Mouse (Mus musculus) left cerebral cortex, postnatal 4 days (tissue): ENCODE measurements around the gene Tmem181a. TPM values are rescaled to one million over a fixed set of nuclear protein-coding genes. Genes with fewer than 3 reads are reported as not detected.
"Not testable (repeated sequence)": the region's sequence is repeated elsewhere in the genome, so short reads cannot be mapped to it uniquely, and the experiment has no call there.

Source experiments
- DNase-seq: peaks from one replicate; pipeline ENCODE4 v3.0.0-alpha.2; 2022
- intact Hi-C: fragments of 180-260 bp; cut with DNase I; formaldehyde crosslinking; loops from one replicate; pipeline ENCODE4 v1.15.1; 2025
- total RNA-seq, 2 experiments: library from RNA; stranded (reverse); gene quantifications; 2 replicates each; pipeline ENCODE4 v1.2.3; 2021

Tmem181a gene
- total RNA-seq, 2 experiments from 2014 or later, result 76.6 to 85.7 TPM

- intact Hi-C loops, DNase-seq: not testable (repeated sequence)
Measured at GRCm38 (mm10) chr17:6304891-6305290, 48.2 kb downstream of the Tmem181a start.

DNA sequence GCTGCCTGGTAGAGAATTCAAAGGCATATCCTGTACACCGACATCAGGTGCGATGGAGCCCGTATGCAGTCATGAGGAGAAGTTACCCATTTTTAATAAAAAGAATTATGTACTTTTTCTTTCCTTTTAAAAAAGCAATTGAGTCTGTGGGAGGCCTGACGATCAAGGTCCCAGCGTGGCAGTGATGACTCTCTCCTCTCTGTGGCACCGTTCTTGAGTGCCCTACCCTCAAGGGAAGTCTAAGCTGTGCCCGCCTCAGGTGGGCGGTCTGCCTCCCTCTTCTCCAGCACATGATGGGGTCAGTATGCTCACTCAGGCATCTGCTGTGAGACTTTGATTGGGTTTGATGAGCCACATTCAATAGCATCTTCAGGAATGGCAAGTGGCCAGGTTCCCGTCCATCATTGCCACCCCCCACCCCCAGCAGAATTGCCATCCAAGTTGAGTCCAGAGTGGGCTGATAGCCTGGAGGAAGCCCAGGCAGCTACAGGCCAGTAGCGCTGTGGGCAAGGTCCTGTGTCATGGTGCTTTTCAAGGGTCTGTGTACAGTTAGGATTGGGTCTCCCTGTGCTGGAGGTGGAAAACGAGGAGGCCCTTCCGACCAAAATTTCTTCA lies 49.1 kb downstream of the Tmem181a start:
- peak; percentile 71 for DNase-seq
- intact Hi-C loops, result not testable (repeated sequence)

- DNase-seq, intact Hi-C loops: not testable (repeated sequence)
Measured at GRCm38 (mm10) chr17:6306503-6306902, 49.8 kb downstream of the Tmem181a start.

GRCm38 (mm10) chr17:6311716-6312115 lies 55.1 kb downstream of the Tmem181a start:
- DNase-seq, intact Hi-C loops: not testable (repeated sequence)

DNA sequence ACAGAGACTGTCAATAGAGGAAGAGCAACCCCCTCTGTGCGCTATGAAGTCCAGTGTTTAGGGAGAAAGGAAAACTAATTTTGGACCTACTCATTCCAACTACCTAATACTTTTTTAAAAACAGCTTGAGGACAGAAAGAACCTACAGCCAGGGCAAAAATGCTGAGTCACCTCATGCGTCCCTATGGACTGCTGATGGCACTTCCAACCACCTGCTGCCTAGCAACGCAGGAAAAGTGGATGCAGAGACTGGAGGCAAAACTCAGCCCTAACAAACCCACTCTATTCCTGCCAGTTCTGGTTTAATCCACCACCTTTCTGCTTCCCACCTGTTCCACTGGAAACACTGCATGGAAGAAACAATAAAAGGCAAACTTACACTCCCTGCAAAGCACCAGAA lies 56.1 kb downstream of the Tmem181a start:
- intact Hi-C loops, DNase-seq: not testable (repeated sequence)

GRCm38 (mm10) chr17:6314493-6314892 lies 57.8 kb downstream of the Tmem181a start:
- DNase-seq, intact Hi-C loops: not testable (repeated sequence)

- intact Hi-C loops, DNase-seq: not testable (repeated sequence)
Measured at GRCm38 (mm10) chr17:6315706-6316105, 59.0 kb downstream of the Tmem181a start.

DNA sequence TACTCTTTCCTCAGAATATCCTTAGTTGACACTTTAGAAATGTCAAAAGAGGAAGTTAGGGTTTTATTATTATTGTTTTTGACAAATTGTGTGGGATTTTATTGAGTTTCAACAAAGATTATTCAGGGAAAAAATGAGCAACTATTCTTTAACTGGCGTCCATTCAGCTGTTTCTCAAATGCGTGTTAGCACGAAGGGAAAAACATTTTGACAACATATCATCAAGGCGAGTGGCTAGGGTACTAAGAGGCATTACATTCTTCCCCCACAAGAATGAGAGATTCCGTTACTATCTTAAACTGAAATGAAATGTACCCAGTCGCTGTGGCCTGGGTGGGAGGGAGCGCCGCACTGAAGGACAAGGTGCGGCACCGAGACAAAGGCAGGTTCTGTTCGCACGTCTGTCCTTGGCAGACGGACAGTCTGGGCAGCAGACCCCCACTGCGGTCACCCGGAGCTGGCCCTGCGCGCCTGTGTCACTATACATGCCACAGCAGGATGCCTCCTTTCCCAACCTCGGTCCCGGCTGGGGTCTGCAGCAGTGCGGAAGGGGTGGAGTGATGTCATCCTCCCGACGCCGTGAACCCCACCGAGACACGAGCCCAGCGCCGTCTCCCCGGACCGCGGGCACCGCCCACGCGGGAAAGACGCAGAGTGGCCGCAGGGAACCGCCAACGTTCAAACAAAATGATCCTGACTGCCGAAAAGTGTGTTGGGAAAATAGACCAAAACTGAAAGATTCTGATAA lies 59.9 kb downstream of the Tmem181a start:
- intact Hi-C loops, result not testable (repeated sequence)
- DNase-seq, result peak; percentile 81

DNA sequence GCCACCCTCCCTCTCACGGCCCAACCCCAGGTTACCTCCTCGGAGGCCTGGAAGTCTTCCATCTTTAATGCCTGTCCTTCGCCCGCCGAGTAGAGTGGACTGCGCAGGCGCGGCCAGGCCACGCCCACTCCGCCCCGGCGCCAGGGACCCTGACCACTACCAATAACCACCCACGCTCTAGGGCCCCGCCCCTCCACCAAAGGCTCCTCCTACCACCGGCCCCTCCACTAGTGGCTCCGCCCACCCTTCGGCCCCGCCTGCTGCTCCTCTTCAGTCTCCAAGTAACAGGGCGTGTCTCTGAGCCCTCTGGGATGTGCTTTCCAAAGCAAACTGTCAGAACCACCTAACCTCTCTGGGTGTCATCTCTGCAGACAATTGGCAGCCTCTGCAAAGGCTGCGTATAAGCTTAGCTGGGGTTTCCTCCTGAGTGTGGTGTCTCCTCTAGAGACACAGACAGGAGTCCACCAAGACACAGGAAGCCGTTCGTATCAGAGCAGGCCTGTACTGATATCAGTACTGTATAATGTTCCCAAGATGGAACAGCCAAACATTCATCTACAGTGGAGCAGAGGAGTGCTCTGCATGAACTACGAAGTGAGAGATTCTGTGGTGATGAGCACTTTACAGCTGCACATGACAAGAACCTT lies 60.8 kb downstream of the Tmem181a start, which contains the start of gene Dynlt1a:
Gene Dynlt1a (minus strand): TSS at position 162 of the 647 bp plus-strand sequence.
- intact Hi-C loops, result not testable (repeated sequence)
- DNase-seq, result peak; percentile 100

DNA sequence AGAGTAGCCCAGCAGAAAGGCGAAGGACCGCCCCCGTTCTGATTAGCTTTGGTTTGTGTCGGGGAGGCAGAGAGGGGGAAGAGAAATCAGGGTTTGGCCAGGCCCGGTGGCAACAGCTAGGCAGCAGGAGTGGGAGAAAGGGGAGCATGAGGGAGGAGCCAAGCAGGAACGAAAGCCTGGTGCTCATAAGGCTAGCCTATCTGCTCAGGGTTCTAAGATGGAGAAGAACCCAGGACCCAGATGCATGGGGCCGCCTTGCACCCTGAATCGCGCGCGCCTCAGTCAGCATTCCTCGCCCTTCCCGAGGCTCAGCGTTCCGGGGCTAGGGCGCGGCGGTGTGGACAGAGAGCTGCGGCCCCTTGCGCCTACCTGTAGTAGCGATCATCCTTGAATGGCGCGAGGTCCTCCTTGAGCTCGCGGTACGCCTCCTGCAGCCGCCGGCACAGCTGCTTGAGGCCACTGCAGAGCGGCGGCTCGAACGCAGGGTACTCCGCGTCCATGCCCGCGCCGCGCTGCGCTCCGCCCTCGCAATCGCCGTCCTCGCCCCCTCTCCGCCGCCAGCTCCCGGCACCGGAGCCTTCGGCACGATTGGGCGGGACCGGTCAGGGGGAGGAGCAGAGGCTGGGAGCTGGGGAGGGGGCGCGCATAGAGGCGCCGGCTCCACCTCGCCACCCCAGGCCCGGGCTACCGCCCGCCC lies 64.6 kb downstream of the Tmem181a start:
- intact Hi-C loops, DNase-seq: not testable (repeated sequence)

DNA sequence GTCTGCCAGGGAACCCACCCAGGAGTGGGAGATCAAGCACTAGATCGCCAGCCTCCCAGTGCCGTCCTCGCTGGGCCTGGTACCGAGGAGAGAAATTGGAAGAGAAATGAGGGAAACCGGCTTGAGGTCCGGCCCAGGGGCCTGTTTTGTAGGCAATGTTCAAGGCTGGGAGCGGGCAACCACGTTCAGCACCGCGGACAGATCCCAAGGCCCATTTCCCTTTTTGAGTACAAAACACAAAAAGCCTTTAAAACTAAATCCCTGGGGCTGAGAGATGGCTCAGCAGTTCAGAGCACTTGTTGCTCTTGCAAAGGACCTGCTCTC lies 65.1 kb downstream of the Tmem181a start:
- DNase-seq, intact Hi-C loops: not testable (repeated sequence)

- intact Hi-C loops, DNase-seq: not testable (repeated sequence)
Measured at GRCm38 (mm10) chr17:6325021-6325420, 68.4 kb downstream of the Tmem181a start.

DNA sequence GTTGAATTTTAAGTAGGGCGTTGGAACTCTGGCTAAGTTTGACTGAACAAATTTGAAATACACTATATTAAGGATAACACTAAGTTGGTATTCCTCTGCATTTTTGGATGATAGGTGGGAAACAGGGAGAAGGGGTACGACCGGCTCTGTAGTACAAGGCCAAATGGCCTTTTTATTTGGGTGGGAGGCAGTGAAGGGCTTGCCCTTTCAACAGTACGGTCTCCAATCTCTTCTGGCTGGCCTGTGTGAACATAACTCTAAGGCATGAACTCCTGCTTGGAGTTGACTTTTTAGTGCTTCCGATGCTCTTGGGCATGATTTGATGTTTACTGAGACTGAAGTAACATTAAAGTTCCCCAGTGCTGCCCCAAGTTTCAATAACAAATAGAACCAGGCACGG lies 68.9 kb downstream of the Tmem181a start:
- intact Hi-C loops, DNase-seq: not testable (repeated sequence)

GRCm38 (mm10) chr17:6327554-6327953 lies 70.9 kb downstream of the Tmem181a start:
- DNase-seq, intact Hi-C loops: not testable (repeated sequence)

DNA sequence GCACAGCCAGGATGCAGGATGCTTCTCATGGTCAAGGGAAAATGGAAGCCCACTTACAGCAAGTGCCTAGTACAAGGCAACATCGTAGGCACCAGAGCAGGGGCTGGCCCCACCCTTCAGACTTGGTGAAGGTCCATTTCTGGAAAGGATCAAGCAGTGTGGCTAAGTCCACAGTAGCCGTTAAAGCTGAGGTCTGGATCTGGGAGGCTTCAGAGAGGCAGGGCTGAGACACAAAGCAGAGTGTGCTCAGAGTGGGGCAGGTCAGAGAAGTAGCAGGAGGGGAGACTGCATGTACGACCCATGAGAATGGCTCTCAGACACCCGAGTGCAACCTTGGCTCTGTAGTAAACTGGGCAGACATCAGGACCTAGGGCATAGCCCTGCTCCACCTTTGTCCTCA lies 72.3 kb downstream of the Tmem181a start:
- DNase-seq, intact Hi-C loops: not testable (repeated sequence)

- DNase-seq, intact Hi-C loops: not testable (repeated sequence)
Measured at GRCm38 (mm10) chr17:6342606-6343294, 86.1 kb downstream of the Tmem181a start.

DNA sequence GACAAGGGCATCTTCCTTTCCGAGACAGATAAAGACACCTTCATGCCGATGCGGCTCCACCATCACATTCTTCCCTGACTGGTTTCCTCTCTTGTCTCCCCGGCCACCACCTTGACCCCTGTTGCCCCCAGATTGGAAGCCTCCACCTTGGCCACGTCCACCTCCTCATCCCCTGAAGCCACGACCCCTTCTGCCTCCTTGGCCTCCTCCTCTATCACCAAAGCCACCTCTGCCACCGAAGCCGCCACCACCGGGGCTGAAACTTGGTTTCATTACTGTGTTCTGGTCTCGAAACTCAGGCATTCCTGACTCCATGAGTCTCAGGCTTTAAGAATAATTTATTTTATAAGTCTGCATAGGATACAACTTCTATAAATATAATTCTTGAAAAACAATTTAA lies 98.6 kb downstream of the Tmem181a start:
- intact Hi-C loops, result not testable (repeated sequence)
- DNase-seq, result peak; percentile 7
